Mouse (Mus musculus): ENCODE data around the gene Polr2h.
A peak's percentile ranks its signal among the peaks of the same experiment; 100 is the strongest.

Polr2h gene

DNA sequence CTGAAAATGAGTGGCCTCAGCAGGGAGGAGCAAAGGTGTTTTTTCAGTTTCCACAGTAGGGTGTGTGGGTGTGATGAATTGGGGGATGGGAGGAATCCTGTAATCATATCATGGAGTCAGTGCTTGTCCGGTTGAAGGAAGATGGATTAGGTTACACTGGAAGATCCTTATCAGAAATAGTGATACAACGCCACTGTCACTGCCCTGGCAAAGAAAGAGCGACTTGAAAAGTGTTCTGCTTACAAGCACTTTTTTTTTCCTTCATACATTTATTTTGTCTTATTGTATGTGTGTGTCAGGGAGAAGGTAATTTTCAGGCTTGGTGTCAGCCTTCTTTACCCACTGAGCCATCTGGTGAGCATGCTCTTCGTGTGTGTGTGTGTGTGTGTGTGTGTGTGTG lies 5.3 kb downstream of the Polr2h start:
- no peak for DNase-seq (ENCODE audit: low read depth, low spot score)

DNA sequence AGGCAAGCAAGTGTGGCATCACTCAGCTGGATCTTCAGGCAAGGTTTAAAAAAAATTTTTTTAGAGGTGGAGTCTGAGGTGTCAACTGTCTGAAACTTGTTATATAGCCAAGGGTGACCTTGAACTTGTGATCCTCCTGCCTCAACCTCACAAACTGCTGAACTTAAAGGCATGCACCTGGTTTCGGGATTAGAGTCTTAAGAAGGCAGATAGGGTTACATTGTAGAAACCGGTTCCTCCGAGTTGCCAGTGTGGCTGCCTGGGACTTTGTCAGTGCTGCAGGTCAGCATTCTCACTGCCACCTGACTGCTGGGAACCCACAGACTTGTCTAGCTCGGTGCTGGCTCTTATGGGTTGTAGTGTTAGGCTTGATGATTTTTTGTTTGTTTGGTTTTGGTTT lies 5.8 kb downstream of the Polr2h start:
- DNase-seq (ENCODE audit: low read depth, low spot score): no peak

GRCm38 (mm10) chr16:20724338-20724748 lies 6.9 kb downstream of the Polr2h start:
- peak; percentile 66 for DNase-seq (ENCODE audit: low read depth, low spot score)

DNA sequence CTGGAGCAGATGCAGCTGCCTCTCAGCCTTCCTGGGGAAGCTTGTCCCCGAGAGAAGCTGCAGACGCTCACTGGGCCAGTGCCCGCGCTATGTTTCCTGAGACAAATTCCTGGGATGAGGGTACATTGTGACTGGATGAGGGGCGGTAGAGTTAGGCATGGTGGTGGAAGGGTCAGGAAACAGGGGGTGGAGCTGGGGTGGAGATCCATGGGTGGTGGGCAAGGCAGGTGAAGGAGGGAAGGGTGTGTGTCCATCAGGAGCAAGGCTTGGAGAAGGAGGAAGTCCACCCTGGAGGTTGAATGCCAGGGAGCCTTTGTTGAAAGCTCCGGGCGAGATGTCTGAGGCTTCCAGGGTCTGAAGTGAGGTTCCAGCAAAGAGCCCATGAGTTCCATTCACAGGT lies 7.9 kb downstream of the Polr2h start:
- DNase-seq (ENCODE audit: low read depth, low spot score): no peak

DNA sequence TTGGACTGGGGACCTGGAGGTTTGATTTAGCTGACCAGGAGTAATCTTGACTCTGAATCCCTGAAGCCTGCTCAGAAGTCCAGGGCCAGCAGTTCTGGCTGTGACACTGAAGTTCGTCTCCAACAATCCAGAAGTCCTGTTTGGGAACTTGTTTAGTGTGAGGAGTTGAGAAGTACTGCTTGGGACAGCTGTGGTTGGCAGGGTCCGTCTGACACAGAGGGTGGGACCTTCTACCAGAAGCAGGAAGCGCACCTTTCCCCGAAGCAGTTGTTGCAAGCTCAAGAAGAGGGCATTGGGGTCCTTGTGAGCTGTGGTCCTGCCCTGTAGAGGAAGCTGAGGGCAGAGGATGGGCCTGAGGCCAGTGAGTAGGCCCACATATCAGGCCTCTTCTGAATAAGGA lies 8.3 kb downstream of the Polr2h start:
- DNase-seq (ENCODE audit: low read depth, low spot score): no peak

DNA sequence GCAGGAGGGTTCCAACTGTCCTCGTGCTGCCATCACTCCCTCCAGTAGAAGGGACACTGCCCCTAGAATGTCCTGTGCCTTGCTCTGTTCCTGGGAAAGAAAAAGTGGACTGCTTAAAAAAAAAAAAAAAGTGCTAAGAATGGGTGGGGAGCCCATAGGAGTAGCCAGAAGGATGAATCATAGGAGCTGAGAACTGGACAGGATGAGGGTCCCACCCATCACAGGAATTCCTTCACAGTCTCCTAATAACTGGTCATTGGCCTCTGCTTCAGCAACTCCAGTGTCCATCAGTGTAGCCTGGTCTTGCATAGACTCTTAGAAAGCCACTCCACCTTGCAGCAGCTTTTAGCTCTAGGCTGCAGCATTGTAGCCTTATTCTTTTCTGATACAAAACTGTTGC lies 8.9 kb downstream of the Polr2h start:
- no peak for DNase-seq (ENCODE audit: low read depth, low spot score)

GRCm38 (mm10) chr16:20730293-20730711 lies 12.8 kb downstream of the Polr2h start:
- DNase-seq (ENCODE audit: low read depth, low spot score): no peak

DNA sequence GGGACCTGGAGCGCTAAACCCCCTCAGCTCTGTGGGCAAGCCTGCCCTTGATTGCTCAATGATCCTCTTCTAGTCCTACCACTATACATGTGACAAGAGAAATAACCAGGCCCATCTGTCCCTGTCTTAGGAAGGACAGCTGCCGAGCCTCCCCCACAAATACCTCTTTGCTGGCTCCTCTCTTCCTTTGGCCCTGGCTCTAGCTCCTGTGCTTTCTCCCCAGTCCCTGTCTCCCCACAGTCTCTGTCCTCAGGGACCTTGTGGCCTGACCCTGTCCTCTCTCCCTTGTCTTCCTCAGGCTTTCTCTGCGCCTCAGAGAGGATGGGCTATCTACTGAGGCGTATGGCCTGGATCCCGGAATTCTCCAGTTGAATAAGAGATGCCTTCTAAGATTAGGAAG lies 14.2 kb downstream of the Polr2h start:
- no peak for DNase-seq (ENCODE audit: low read depth, low spot score)

GRCm38 (mm10) chr16:20732251-20732924 lies 14.9 kb downstream of the Polr2h start:
- no peak for DNase-seq (ENCODE audit: low read depth, low spot score)

- DNase-seq (ENCODE audit: low read depth, low spot score): no peak
These were observed 15.7 kb downstream of the Polr2h start, which contains the start of gene Chrd for GRCm38 (mm10) chr16:20732925-20733730. Gene Chrd (plus strand): TSS chr16:20733127.

- no peak for DNase-seq (ENCODE audit: low read depth, low spot score)
These were observed 16.6 kb downstream of the Polr2h start, which contains the start of gene Thpo for GRCm38 (mm10) chr16:20733731-20734730. Gene Thpo (minus strand): TSS chr16:20734511.

- no peak for DNase-seq (ENCODE audit: low read depth, low spot score)
These were observed 18.2 kb downstream of the Polr2h start for GRCm38 (mm10) chr16:20735651-20736050.

GRCm38 (mm10) chr16:20736168-20736567 lies 18.7 kb downstream of the Polr2h start:
- no peak for DNase-seq (ENCODE audit: low read depth, low spot score)

DNA sequence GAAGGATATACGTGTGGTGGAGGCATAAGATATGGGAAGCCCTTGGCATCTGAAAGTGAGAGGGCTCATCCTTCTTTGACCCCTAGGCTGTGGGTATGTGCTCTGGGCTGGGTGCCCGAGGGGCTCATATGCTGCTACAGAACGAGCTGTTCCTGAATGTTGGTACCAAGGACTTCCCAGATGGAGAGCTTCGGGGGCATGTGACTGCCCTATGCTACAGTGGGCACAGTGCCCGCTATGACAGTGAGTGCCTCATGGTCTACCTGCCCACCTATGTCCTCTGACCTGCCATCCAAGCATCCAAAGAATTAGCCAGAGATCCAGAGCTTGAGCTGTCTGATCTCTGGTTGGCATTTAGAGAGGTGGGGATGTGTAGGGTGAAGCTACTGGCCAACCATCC lies 19.4 kb downstream of the Polr2h start:
- no peak for DNase-seq (ENCODE audit: low read depth, low spot score)

GRCm38 (mm10) chr16:20739845-20740244 lies 22.4 kb downstream of the Polr2h start:
- DNase-seq (ENCODE audit: low read depth, low spot score): no peak

DNA sequence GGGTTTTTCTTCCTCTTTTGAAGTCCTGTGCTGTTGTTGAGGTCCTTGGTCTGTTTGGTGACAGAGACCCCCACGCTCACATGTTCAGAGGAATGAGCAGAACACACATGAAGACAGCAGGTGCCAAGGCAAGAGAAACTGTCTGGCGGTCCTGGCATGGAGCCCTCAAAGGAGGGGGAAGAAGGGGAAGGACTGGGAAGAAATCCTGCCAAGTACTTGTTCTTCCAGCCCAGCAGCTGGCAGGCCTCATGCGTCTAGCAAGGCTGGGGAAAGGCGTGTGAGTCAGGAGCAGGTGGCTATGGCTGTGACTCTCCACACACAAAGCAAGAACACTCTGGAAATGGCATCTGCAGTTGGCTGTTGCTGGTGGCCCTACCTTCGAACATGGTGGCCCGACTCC lies 29.2 kb downstream of the Polr2h start:
- DNase-seq (ENCODE audit: low read depth, low spot score): no peak

GRCm38 (mm10) chr16:20750518-20750917 lies 33.1 kb downstream of the Polr2h start:
- DNase-seq (ENCODE audit: low read depth, low spot score): peak; percentile 53

- DNase-seq (ENCODE audit: low read depth, low spot score): no peak
These were observed 38.6 kb downstream of the Polr2h start for GRCm38 (mm10) chr16:20756052-20756451.

DNA sequence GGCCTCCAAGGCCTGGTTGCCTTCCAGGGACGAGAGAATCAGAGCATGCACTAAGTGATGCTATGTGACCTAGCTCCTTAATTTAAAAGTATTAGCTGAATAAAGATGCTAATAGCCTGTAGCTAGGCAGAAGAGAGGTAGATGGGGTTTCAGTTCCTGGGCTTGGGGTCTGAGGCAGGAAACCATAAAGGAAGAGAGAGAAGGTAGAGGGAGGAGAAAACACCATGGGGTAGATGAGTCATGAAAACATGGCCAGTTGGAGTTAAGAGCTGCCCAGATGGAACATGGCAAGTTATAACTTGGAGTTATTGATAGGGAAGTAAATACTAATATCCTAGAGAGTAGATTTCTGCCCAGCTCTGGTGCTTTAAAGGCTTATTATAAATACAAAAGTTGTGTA lies 39.9 kb downstream of the Polr2h start:
- no peak for DNase-seq (ENCODE audit: low read depth, low spot score)

- peak; percentile 48 for DNase-seq (ENCODE audit: low read depth, low spot score)
These were observed 44.2 kb downstream of the Polr2h start for GRCm38 (mm10) chr16:20761681-20762080.

DNA sequence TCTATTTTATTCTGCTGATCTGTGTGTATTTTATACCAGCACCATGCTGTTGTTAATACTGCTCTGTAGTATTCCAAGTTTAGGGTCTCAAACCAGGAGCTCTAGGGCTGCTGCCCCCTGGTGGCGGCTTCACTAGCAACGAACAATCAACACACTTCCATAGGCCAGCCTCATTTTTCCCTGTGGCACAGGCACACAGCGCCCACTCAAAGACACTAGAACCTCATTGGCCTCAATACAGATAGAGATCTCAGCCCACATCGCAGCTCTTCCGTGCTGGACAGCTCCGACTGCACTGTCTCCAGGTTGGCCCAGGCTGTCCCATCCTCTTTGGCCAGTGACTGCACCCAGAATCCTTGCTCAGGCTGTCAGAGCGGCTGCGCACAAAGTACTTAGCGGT lies 47.8 kb downstream of the Polr2h start:
- peak; percentile 54 for DNase-seq (ENCODE audit: low read depth, low spot score)
